Mouse (Mus musculus) midbrain, postnatal 0 days (tissue): ENCODE results near the gene Tubgcp6. TPM values are rescaled to one million over a fixed set of nuclear protein-coding genes. Genes with fewer than 3 reads are reported as not detected.

ENCODE experiments used
- ATAC-seq: fragments of 200-750 bp; cut with Nextera tagmentation; 2 replicates; pipeline ENCODE4 v1.8.0; 2017; ENCODE audit warnings: moderate number of reproducible peaks, mild to moderate bottlenecking, moderate TSS enrichment, moderate library complexity; ENCODE audit not compliant: low FRiP score
- DNase-seq: peaks from one replicate; pipeline ENCODE4 v3.0.0-alpha.2; 2015; ENCODE audit warnings: low spot score
- H3K27ac ChIP-seq: fragments of 300-500 bp; sonication (generic); 2 replicates; pipeline ENCODE4 v1.5.1; 2014; ENCODE audit warnings: low read depth, mild to moderate bottlenecking, low read length, mixed read lengths
- H3K27me3 ChIP-seq: fragments of 300-500 bp; sonication (generic); 2 replicates; pipeline ENCODE4 v1.6.1; 2014; ENCODE audit warnings: low read length, control low read depth, mixed read lengths; ENCODE audit not compliant: insufficient read depth
- H3K36me3 ChIP-seq: fragments of 300-500 bp; sonication (generic); 2 replicates; pipeline ENCODE4 v1.6.1; 2014; ENCODE audit warnings: low read length, control low read depth, mixed read lengths; ENCODE audit not compliant: insufficient read depth
- H3K4me1 ChIP-seq: fragments of 300-500 bp; sonication (generic); 2 replicates; pipeline ENCODE4 v1.6.1; 2014; ENCODE audit warnings: mild to moderate bottlenecking, control low read depth, antibody characterized with exemption, low read length, mixed read lengths; ENCODE audit not compliant: insufficient read depth
- H3K4me2 ChIP-seq: fragments of 300-500 bp; sonication (generic); 2 replicates; pipeline ENCODE4 v1.6.1; 2014; ENCODE audit warnings: low read depth, mild to moderate bottlenecking, low read length, mixed read lengths; ENCODE audit not compliant: poor library complexity, severe bottlenecking
- H3K4me3 ChIP-seq: fragments of 300-500 bp; sonication (generic); 2 replicates; pipeline ENCODE4 v1.5.1; 2014; ENCODE audit warnings: low read depth, mild to moderate bottlenecking, low read length, moderate library complexity
- H3K9ac ChIP-seq: fragments of 300-500 bp; sonication (generic); replicated peaks from 2 replicates; pipeline ENCODE4 v1.6.1; 2014; ENCODE audit warnings: mild to moderate bottlenecking, low read length, moderate library complexity, mixed read lengths; ENCODE audit not compliant: poor library complexity, severe bottlenecking
- H3K9me3 ChIP-seq: fragments of 300-500 bp; sonication (generic); 2 replicates; pipeline ENCODE4 v1.6.1; 2016; ENCODE audit warnings: low read length, control low read depth
- CTCF ChIP-seq: IDR thresholded peaks from 2 replicates; pipeline ENCODE4 v1.5.1; 2016; ENCODE audit warnings: antibody characterized with exemption, mild to moderate bottlenecking
- WGBS: fragments of 180-500 bp; shearing (Covaris S2); extraction: QIAGEN DNeasy Blood & Tissue Kit; methylation state at CpG from one replicate; pipeline ENCODE4 v1.1.7; 2014; 5-methylcytosine and 5-hydroxymethylcytosine counted together
- polyA plus RNA-seq: library from polyadenylated mRNA; unstranded; fragments of >200 nt; fragmentation: Nextera tagmentation; extraction: Ambion mirVana; gene quantifications from 2 replicates; pipeline ENCODE4 v1.2.1, GENCODE M21; 2015
- total RNA-seq: library from RNA; depleted of rRNA; stranded (reverse); fragments of >200 nt; gene quantifications from 2 replicates; pipeline ENCODE4 v1.2.3, GENCODE M21; 2014

Gene Tubgcp6
- total and polyA plus RNA-seq, 2 experiments from 2014 or later: 11.0 to 46.1 TPM

DNA sequence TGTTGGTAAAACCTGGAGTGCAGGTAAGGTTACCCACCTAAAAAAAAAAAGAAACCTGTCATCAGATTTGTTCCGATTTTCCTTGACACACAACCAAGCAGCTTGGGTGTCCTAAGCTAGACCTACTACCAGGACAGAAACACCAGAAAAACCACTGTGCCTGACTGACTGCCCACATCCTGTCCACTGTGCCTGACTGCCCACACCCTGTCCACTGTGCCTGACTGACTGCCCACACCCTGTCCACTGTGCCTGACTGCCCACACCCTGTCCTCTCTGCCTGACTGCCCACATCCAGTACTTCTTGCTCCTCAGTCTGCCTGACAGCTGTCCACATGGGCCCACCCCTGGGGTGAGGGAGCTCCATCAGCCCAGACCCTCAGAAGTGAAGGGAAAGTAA lies 15.9 kb downstream of the Tubgcp6 start:
- Histone ChIP-seq H3K27ac (no peak overlapping the region), H3K9ac (no peak overlapping the region), H3K4me3 (no peak overlapping the region), H3K4me2 (no peak overlapping the region), H3K27me3 (no peaks in the 10 kb centered on the region), H3K9me3 (no peaks in the 10 kb centered on the region), H3K4me1 (no peaks in the 10 kb centered on the region), H3K36me3 (peaks cover 86% of the 10 kb centered on the region)
- no peak for TF ChIP-seq CTCF
- WGBS: 88% methylated on average over 1 of the region's 1 CpGs
- ATAC-seq (no peak), DNase-seq (no peak)

DNA sequence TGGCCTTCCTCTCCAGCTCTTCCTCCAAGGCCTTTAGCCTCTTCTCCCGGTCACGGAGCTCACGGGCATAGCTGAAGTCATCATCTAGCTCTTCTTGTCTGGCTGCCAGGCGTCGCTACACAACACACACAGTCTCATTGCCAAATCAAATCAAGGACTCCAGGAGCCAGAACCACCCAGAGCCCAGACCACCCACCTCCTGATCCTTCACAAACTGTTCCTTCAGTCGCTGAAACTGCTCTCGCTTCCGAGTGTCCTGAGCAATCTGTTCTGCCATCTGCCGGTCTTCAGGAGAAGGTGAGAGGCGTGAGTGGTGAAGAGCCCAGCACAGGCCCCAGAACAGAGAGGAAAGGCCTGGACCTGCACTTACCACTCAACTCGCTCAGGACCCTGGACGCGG lies 16.8 kb downstream of the Tubgcp6 start:
- Histone ChIP-seq H3K27ac (no peak overlapping the region), H3K4me2 (no peak overlapping the region), H3K27me3 (no peaks in the 10 kb centered on the region), H3K9me3 (no peaks in the 10 kb centered on the region), H3K36me3 (peaks cover 88% of the 10 kb centered on the region), H3K4me1 (no peaks in the 10 kb centered on the region), H3K4me3 (no peak overlapping the region), H3K9ac (no peak overlapping the region)
- ATAC-seq (no peak), DNase-seq (no peak)
- no peak for TF ChIP-seq CTCF
- WGBS: 92% methylated on average over 13 of the region's 13 CpGs

DNA sequence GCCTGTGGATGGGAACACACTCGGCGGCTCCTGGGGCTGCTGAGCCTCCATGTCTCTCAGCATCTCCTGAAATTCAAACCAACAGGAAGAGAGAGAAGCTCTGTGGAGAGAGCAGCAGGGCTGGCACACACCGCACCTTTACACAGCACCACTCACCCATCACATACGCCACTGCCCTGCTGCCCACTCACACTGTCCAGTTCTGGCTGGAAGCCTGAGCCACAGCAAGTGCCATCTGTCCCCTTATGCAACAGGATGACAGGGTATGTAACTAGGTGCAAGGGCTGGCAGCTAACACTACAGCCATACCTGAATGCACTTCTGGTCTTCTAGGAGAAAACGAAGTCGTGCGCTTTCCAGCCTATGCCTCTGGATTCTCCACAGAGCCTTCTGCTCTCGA lies 18.5 kb downstream of the Tubgcp6 start:
- Histone ChIP-seq H3K4me1 (no peaks in the 10 kb centered on the region), H3K36me3 (peaks cover 88% of the 10 kb centered on the region), H3K9ac (no peak overlapping the region), H3K27ac (no peak overlapping the region), H3K4me2 (no peak overlapping the region), H3K9me3 (no peaks in the 10 kb centered on the region), H3K27me3 (no peaks in the 10 kb centered on the region), H3K4me3 (no peak overlapping the region)
- ATAC-seq: no peak
- no peak for TF ChIP-seq CTCF
- 94% methylated on average over 8 of the region's 8 CpGs for whole genome bisulfite sequencing
- no peak for DNase-seq

DNA sequence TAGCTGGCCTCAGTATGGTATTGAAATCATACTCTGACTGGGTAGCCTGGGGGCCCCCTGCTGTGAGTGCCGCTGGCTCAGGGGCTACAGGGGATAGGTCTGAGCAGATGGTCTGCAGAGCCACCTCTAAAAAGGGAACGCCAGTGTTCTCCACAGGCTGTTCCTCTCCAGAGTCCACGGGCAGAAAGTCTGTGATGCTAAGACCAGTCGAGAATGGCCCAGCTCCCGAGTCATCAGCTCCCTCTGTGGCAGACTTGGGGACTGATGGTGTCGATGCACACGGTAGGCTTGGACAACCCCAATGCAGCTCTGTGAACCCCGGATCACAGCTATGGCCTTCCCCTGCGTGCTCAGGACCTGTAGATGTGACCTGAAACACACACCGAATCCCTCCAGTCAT lies 19.0 kb downstream of the Tubgcp6 start:
- H3K9ac ChIP-seq: no peak overlapping the region
- no peak overlapping the region for H3K4me2 ChIP-seq
- H3K4me1 ChIP-seq: no peaks in the 10 kb centered on the region
- no peaks in the 10 kb centered on the region for H3K27me3 ChIP-seq
- no peak for TF ChIP-seq CTCF
- DNase-seq: no peak
- peaks cover 88% of the 10 kb centered on the region for H3K36me3 ChIP-seq
- H3K9me3 ChIP-seq: no peaks in the 10 kb centered on the region
- WGBS: 85% methylated on average over 10 of the region's 10 CpGs
- H3K27ac ChIP-seq: no peak overlapping the region
- H3K4me3 ChIP-seq: no peak overlapping the region
- ATAC-seq: no peak

DNA sequence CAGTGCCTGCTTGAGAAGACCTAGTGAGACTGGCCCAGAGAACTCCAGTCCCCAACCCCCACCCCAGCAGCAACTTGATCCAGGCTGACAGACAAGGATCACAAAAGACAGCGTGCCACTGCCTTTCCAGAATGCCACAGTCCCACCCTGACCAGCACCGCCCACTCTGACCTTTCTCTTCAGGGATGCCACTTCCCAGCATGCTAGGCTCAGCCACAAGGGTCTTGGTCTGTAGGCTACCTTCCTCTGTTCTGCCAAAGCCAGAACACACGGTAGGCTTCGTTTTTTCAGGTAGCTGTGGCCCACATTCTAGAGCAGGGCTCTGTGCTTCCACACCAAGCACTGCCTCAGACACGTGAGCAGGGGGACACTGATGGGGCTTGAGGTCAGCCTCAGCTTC lies 20.3 kb downstream of the Tubgcp6 start:
- Histone ChIP-seq H3K4me1 (no peaks in the 10 kb centered on the region), H3K27ac (no peak overlapping the region), H3K4me2 (no peak overlapping the region), H3K4me3 (no peak overlapping the region), H3K9ac (no peak overlapping the region), H3K9me3 (no peaks in the 10 kb centered on the region), H3K27me3 (no peaks in the 10 kb centered on the region), H3K36me3 (peaks cover 86% of the 10 kb centered on the region)
- 51% methylated on average over 5 of the region's 5 CpGs for WGBS
- no peak for TF ChIP-seq CTCF
- DNase-seq (no peak), ATAC-seq (no peak)

DNA sequence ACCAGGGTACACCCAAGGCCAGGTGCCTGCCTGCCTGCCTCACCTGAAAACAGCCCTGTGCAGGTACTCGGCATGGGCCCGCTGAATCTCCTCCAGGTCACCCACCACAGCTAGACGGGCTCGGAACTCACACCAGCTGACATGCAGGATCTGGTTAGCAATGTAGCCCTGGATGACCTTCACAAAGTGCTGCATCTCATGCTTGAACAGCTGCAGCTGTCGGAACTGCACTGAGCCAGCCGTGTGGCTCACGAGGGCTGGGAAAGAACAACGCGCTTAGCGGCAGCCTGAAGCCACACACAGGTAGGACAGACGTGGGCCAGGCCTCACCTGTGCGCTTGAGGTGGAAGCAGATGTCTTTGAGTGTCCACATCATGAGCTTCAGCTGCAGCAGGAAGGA lies 22.1 kb downstream of the Tubgcp6 start:
- H3K9me3 ChIP-seq: no peaks in the 10 kb centered on the region
- no peak for TF ChIP-seq CTCF
- no peak overlapping the region for H3K4me3 ChIP-seq
- H3K36me3 ChIP-seq: peaks cover 90% of the 10 kb centered on the region
- DNase-seq (no peak), ATAC-seq (no peak)
- no peak overlapping the region for H3K9ac ChIP-seq
- H3K4me1 ChIP-seq: no peaks in the 10 kb centered on the region
- WGBS: 91% methylated on average over 12 of the region's 12 CpGs
- H3K27ac ChIP-seq: no peak overlapping the region
- no peaks in the 10 kb centered on the region for H3K27me3 ChIP-seq
- no peak overlapping the region for H3K4me2 ChIP-seq
